ENCODE assay signal across 22 mouse cellular contexts in genomic region chr11:89021687-89022086, GRCm38 (mm10). TPM values are rescaled to one million over a fixed set of nuclear protein-coding genes. Genes with fewer than 3 reads are reported as not detected.
DNase-seq lines count a peak whose midpoint lies in the region; ATAC-seq and TF ChIP-seq lines count a peak whose summit lies in the region.
"Had no signal": no experiment of that assay in that cellular context is flagged by ENCODE, and none has a peak within 500 bp of the region (broad histone marks: within the 10 kb centered on the region; RNA-seq: fewer than 3 reads in every experiment).

No protein-coding gene starts in this region.

- H3K9ac ChIP-seq in intestine, postnatal 0 days (ENCODE audit: low read depth, low read length) = no peak overlapping the region
- H3K9ac ChIP-seq in stomach, postnatal 0 days (ENCODE audit: low read length) = no peak overlapping the region
- H3K9ac ChIP-seq: embryonic facial prominence, embryonic 13.5 days; liver, embryonic 14.5 days had no signal

- peak; percentile 65 for DNase-seq in adrenal gland, adult 2 months
- DNase-seq in adrenal gland, adult 8-10 months = no peak
- DNase-seq in ovary, adult 18-20 months (ENCODE audit: low spot score) = peak; percentile 58
- no peak for DNase-seq in ovary, postnatal 14 days (ENCODE audit: low spot score)
- no peak for DNase-seq in stomach, postnatal 0 days (ENCODE audit: low spot score)
- no peak for DNase-seq in frontal cortex, postnatal 14 days (ENCODE audit: low spot score in 2 of 2)
- no peak for DNase-seq in left cerebral cortex, postnatal 14 days (ENCODE audit: low spot score in 2 of 2)
- DNase-seq: cerebellum, adult 9-11 months; gastrocnemius, postnatal 36 days; layer of hippocampus, postnatal 36 days; lung, postnatal 10 days; right cerebral cortex, postnatal 25 days; thymus, adult 18-20 months had no signal

- 50% methylated on average over 7 of the region's 7 CpGs for WGBS in intestine, postnatal 0 days
- 66% methylated on average over 7 of the region's 7 CpGs for WGBS in stomach, postnatal 0 days

- H3K4me3 ChIP-seq in intestine, postnatal 0 days (ENCODE audit: low read depth, low read length) = no peak overlapping the region
- no peak overlapping the region for H3K4me3 ChIP-seq in stomach, postnatal 0 days (ENCODE audit: low read depth, low read length)
- H3K4me3 ChIP-seq: embryonic facial prominence, embryonic 13.5 days had no signal

- H3K9me3 ChIP-seq in intestine, postnatal 0 days (ENCODE audit: control insufficient read depth) = no peaks in the 10 kb centered on the region
- no peaks in the 10 kb centered on the region for H3K9me3 ChIP-seq in stomach, postnatal 0 days (ENCODE audit: control insufficient read depth, low read length)
- H3K9me3 ChIP-seq: embryonic facial prominence, embryonic 13.5 days had no signal

- H3K36me3 ChIP-seq in intestine, postnatal 0 days (ENCODE audit: control insufficient read depth, insufficient read depth) = peaks cover 33% of the 10 kb centered on the region
- peaks cover 15% of the 10 kb centered on the region; the same call in 1 of the 2 replicates for H3K36me3 ChIP-seq in stomach, postnatal 0 days (ENCODE audit: control insufficient read depth, insufficient read depth, low read length)
- H3K36me3 ChIP-seq: embryonic facial prominence, embryonic 13.5 days had no signal

- intact Hi-C loops in left cerebral cortex, postnatal 14 days (cut with DNase I) = no loop called here

- no peak for ATAC-seq in intestine, postnatal 0 days
- no peak for ATAC-seq in stomach, postnatal 0 days (ENCODE audit: low FRiP score, low TSS enrichment)
- ATAC-seq: midbrain, embryonic 16.5 days had no signal

- H3K27ac ChIP-seq in intestine, postnatal 0 days (ENCODE audit: low read depth, low read length) = peak overlapping the region; percentile 79; the same call in 1 of the 2 replicates
- H3K27ac ChIP-seq in stomach, postnatal 0 days (replicated peaks) = peak overlapping the region; percentile 58; the same call in 1 of the 2 replicates
- H3K27ac ChIP-seq: embryonic facial prominence, embryonic 13.5 days; liver, embryonic 14.5 days had no signal

- no peak overlapping the region for H3K4me2 ChIP-seq in intestine, postnatal 0 days (replicated peaks; ENCODE audit: low read depth)
- H3K4me2 ChIP-seq in stomach, postnatal 0 days (replicated peaks; ENCODE audit: low read depth) = no peak overlapping the region
- H3K4me2 ChIP-seq: embryonic facial prominence, embryonic 13.5 days; heart, embryonic 11.5 days had no signal

- TF ChIP-seq EP300 in stomach, postnatal 0 days (optimal IDR thresholded peaks at IDR 0.05) = no peak

- peaks cover 10% of the 10 kb centered on the region; the same call in 1 of the 2 replicates for H3K4me1 ChIP-seq in intestine, postnatal 0 days (replicated peaks; ENCODE audit: control insufficient read depth, insufficient read depth, low read length)
- H3K4me1 ChIP-seq in stomach, postnatal 0 days (replicated peaks; ENCODE audit: control insufficient read depth, insufficient read depth) = no peaks in the 10 kb centered on the region

- no peak for TF ChIP-seq CTCF in intestine, postnatal 0 days (IDR thresholded peaks at IDR 0.05; ENCODE audit: low read depth)
- TF ChIP-seq CTCF in stomach, postnatal 0 days (IDR thresholded peaks at IDR 0.05; ENCODE audit: low read depth) = no peak

- no peaks in the 10 kb centered on the region for H3K27me3 ChIP-seq in intestine, postnatal 0 days (replicated peaks; ENCODE audit: control insufficient read depth, insufficient read depth, low read length)
- no peaks in the 10 kb centered on the region for H3K27me3 ChIP-seq in stomach, postnatal 0 days (ENCODE audit: control insufficient read depth, insufficient read depth, low read length)
- H3K27me3 ChIP-seq: embryonic facial prominence, embryonic 13.5 days had no signal

RNA-seq across cellular contexts. Expression of gene Trim25, which starts 22.5 kb away (rescaled TPM):
- 100 to 1,000 TPM in 1 of 2 experiments, 10 to 100 TPM in 1; 87.4 to 180 TPM for total RNA-seq in adrenal gland, adult 2 months (2021)
- 181 and 270 TPM in 2 replicates for polyA plus RNA-seq in adrenal gland, adult 2 months (2012; rRNA removed)
- total RNA-seq in adrenal gland, adult 8-10 months (2022) = 100 to 1,000 TPM; 136 to 188 (median 157) TPM
- 24.2 and 26.2 TPM in 2 replicates for polyA plus RNA-seq in intestine, postnatal 0 days (2015; fragmentation: Nextera tagmentation; extraction: Ambion mirVana)
- 28.3 and 29.5 TPM in 2 replicates for polyA plus RNA-seq in stomach, postnatal 0 days (2015; fragmentation: Nextera tagmentation; extraction: Ambion mirVana)
- total RNA-seq in left cerebral cortex, postnatal 14 days (2021) = 1 to 10 TPM; 3.2 to 4.8 TPM

RNA-seq across cellular contexts. Expression of gene Dgke, which starts 45.0 kb away (rescaled TPM):
- 10 to 100 TPM; 11.0 to 11.3 TPM for total RNA-seq in adrenal gland, adult 2 months (2021)
- 7.8 TPM in 2 replicates for polyA plus RNA-seq in adrenal gland, adult 2 months (2012; rRNA removed)
- 10 to 100 TPM; 10.7 to 17.0 (median 14.3) TPM for total RNA-seq in adrenal gland, adult 8-10 months (2022)
- 1.7 and 2.0 TPM in 2 replicates for polyA plus RNA-seq in intestine, postnatal 0 days (2015; fragmentation: Nextera tagmentation; extraction: Ambion mirVana)
- polyA plus RNA-seq in stomach, postnatal 0 days (2015; fragmentation: Nextera tagmentation; extraction: Ambion mirVana) = 1.9 and 2.2 TPM in 2 replicates
- 10 to 100 TPM; 44.9 to 47.8 TPM for total RNA-seq in left cerebral cortex, postnatal 14 days (2021)

RNA-seq across cellular contexts. Expression of gene Coil, which starts 51.6 kb away (rescaled TPM):
- total RNA-seq in adrenal gland, adult 2 months (2021) = 1 to 10 TPM; 8.4 to 9.6 TPM
- 4.2 and 4.8 TPM in 2 replicates for polyA plus RNA-seq in adrenal gland, adult 2 months (2012; rRNA removed)
- total RNA-seq in adrenal gland, adult 8-10 months (2022) = 10 to 100 TPM in 3 of 4 experiments, 1 to 10 TPM in 1; 9.1 to 16.0 (median 12.9) TPM
- polyA plus RNA-seq in intestine, postnatal 0 days (2015; fragmentation: Nextera tagmentation; extraction: Ambion mirVana) = 4.1 and 4.6 TPM in 2 replicates
- polyA plus RNA-seq in stomach, postnatal 0 days (2015; fragmentation: Nextera tagmentation; extraction: Ambion mirVana) = 5.9 and 6.2 TPM in 2 replicates
- total RNA-seq in left cerebral cortex, postnatal 14 days (2021) = 10 to 100 TPM; 20.4 to 20.9 TPM

RNA-seq across cellular contexts. Expression of gene Gm525, which starts 52.0 kb away (rescaled TPM):
- total RNA-seq in adrenal gland, adult 2 months (2021) = not detected
- polyA plus RNA-seq in adrenal gland, adult 2 months (2012; rRNA removed) = 0.26 and 0.58 TPM in 2 replicates
- not detected for total RNA-seq in adrenal gland, adult 8-10 months (2022)
- polyA plus RNA-seq in intestine, postnatal 0 days (2015; fragmentation: Nextera tagmentation; extraction: Ambion mirVana) = 0.93 and 1.7 TPM in 2 replicates
- 0.68 and 1.7 TPM in 2 replicates for polyA plus RNA-seq in stomach, postnatal 0 days (2015; fragmentation: Nextera tagmentation; extraction: Ambion mirVana)
- not detected for total RNA-seq in left cerebral cortex, postnatal 14 days (2021)
- total RNA-seq: gastrocnemius, postnatal 36 days; heart, postnatal 25 days; layer of hippocampus, postnatal 36 days; left cerebral cortex, postnatal 36 days; megakaryocyte, adult 5-6 weeks had no signal
- polyA plus RNA-seq: heart, embryonic 11.5 days; liver, embryonic 14.5 days; midbrain, embryonic 16.5 days had no signal

RNA-seq across cellular contexts. Expression of gene Elobl, which starts 55.0 kb away (rescaled TPM):
- not detected for total RNA-seq in adrenal gland, adult 2 months (2021)
- 0.17 TPM in 1 of 2 replicates, not detected in the other for polyA plus RNA-seq in adrenal gland, adult 2 months (2012; rRNA removed)
- total RNA-seq in adrenal gland, adult 8-10 months (2022) = not detected
- polyA plus RNA-seq in intestine, postnatal 0 days (2015; fragmentation: Nextera tagmentation; extraction: Ambion mirVana) = not detected in 2 replicates
- not detected in 2 replicates for polyA plus RNA-seq in stomach, postnatal 0 days (2015; fragmentation: Nextera tagmentation; extraction: Ambion mirVana)
- total RNA-seq in left cerebral cortex, postnatal 14 days (2021) = not detected
- total RNA-seq: gastrocnemius, postnatal 36 days; heart, postnatal 25 days; layer of hippocampus, postnatal 36 days; left cerebral cortex, postnatal 36 days; megakaryocyte, adult 5-6 weeks had no signal
- polyA plus RNA-seq: embryonic facial prominence, embryonic 13.5 days; heart, embryonic 11.5 days; kidney, embryonic 16.5 days; liver, embryonic 14.5 days; midbrain, embryonic 16.5 days had no signal

Comparison
In these comparisons a context has a peak if more than half of its experiments do, and no peak if none do; other contexts are left out.
1. DNase-seq: peak in adrenal gland, adult 2 months (single experiment) and ovary, adult 18-20 months (single experiment); none in adrenal gland, adult 8-10 months (single experiment), ovary, postnatal 14 days (single experiment), stomach, postnatal 0 days (single experiment), frontal cortex, postnatal 14 days (0 of 2) and left cerebral cortex, postnatal 14 days (0 of 2).
2. RNA of gene Trim25, which starts 22.5 kb away (total RNA-seq): 87.4 to 180 TPM in adrenal gland, adult 2 months and 136 to 188 TPM in adrenal gland, adult 8-10 months; 3.2 to 4.8 TPM in left cerebral cortex, postnatal 14 days; every median in the first group is over 10 times any median in the second.